Mouse (Mus musculus): ENCODE data around the gene Epha10. TPM values are rescaled to one million over a fixed set of nuclear protein-coding genes. Genes with fewer than 3 reads are reported as not detected.
A peak's percentile ranks its signal among the peaks of the same experiment; 100 is the strongest.

The Epha10 gene
- polyA plus RNA-seq, 1 experiment from 2014 or later, result not detected

GRCm38 (mm10) chr4:124888702-124889101, 8.0 kb downstream of the Epha10 start:
- no peak for ATAC-seq (replicated peaks; ENCODE audit: low FRiP score)
- H3K4me1 ChIP-seq (replicated peaks; ENCODE audit: control insufficient read depth, insufficient read depth, low read length), result no peaks in the 10 kb centered on the region
- peaks cover 68% of the 10 kb centered on the region for H3K27me3 ChIP-seq (replicated peaks; ENCODE audit: control insufficient read depth, insufficient read depth, low read length)
- DNase-seq (ENCODE audit: low spot score), result no peak
- H3K36me3 ChIP-seq (ENCODE audit: control insufficient read depth, insufficient read depth, low read length), result no peaks in the 10 kb centered on the region
- H3K9ac ChIP-seq (ENCODE audit: low read depth, low read length), result no peak overlapping the region
- WGBS, result 65% methylated on average over 7 of the region's 7 CpGs
- no peak overlapping the region for H3K27ac ChIP-seq (ENCODE audit: low read depth, low read length)
- no peak overlapping the region for H3K4me2 ChIP-seq
- no peak overlapping the region for H3K4me3 ChIP-seq (ENCODE audit: low read depth, low read length)
- H3K9me3 ChIP-seq (ENCODE audit: control insufficient read depth, low read length), result no peaks in the 10 kb centered on the region

- no peaks in the 10 kb centered on the region for H3K36me3 ChIP-seq (ENCODE audit: control insufficient read depth, insufficient read depth, low read length)
- DNase-seq (ENCODE audit: low spot score), result no peak
- 82% methylated on average over 2 of the region's 2 CpGs for WGBS
- no peak overlapping the region for H3K4me2 ChIP-seq
- ATAC-seq (replicated peaks; ENCODE audit: low FRiP score), result no peak
- no peak overlapping the region for H3K4me3 ChIP-seq (ENCODE audit: low read depth, low read length)
- no peak overlapping the region for H3K27ac ChIP-seq (ENCODE audit: low read depth, low read length)
- H3K27me3 ChIP-seq (replicated peaks; ENCODE audit: control insufficient read depth, insufficient read depth, low read length), result peaks cover 69% of the 10 kb centered on the region
- peaks cover 3% of the 10 kb centered on the region for H3K4me1 ChIP-seq (replicated peaks; ENCODE audit: control insufficient read depth, insufficient read depth, low read length)
- H3K9ac ChIP-seq (ENCODE audit: low read depth, low read length), result no peak overlapping the region
- no peaks in the 10 kb centered on the region for H3K9me3 ChIP-seq (ENCODE audit: control insufficient read depth, low read length)
Measured at GRCm38 (mm10) chr4:124889935-124890334, 9.2 kb downstream of the Epha10 start.

- H3K4me2 ChIP-seq, result no peak overlapping the region
- peaks cover 4% of the 10 kb centered on the region for H3K4me1 ChIP-seq (replicated peaks; ENCODE audit: control insufficient read depth, insufficient read depth, low read length)
- H3K9me3 ChIP-seq (ENCODE audit: control insufficient read depth, low read length), result no peaks in the 10 kb centered on the region
- H3K9ac ChIP-seq (ENCODE audit: low read depth, low read length), result no peak overlapping the region
- H3K4me3 ChIP-seq (ENCODE audit: low read depth, low read length), result no peak overlapping the region
- DNase-seq (ENCODE audit: low spot score) (no peak), ATAC-seq (replicated peaks; ENCODE audit: low FRiP score) (no peak)
- no peaks in the 10 kb centered on the region for H3K36me3 ChIP-seq (ENCODE audit: control insufficient read depth, insufficient read depth, low read length)
- H3K27me3 ChIP-seq (replicated peaks; ENCODE audit: control insufficient read depth, insufficient read depth, low read length), result peaks cover 70% of the 10 kb centered on the region
- no peak overlapping the region for H3K27ac ChIP-seq (ENCODE audit: low read depth, low read length)
- 75% methylated on average over 5 of the region's 5 CpGs for WGBS
Measured at GRCm38 (mm10) chr4:124890831-124891230, 10.1 kb downstream of the Epha10 start.

- H3K27me3 ChIP-seq (replicated peaks; ENCODE audit: control insufficient read depth, insufficient read depth, low read length), result peaks cover 66% of the 10 kb centered on the region
- no peak overlapping the region for H3K27ac ChIP-seq (ENCODE audit: low read depth, low read length)
- 45% methylated on average over 6 of the region's 6 CpGs for WGBS
- H3K9ac ChIP-seq (ENCODE audit: low read depth, low read length), result no peak overlapping the region
- peaks cover 4% of the 10 kb centered on the region for H3K4me1 ChIP-seq (replicated peaks; ENCODE audit: control insufficient read depth, insufficient read depth, low read length)
- H3K4me3 ChIP-seq (ENCODE audit: low read depth, low read length), result no peak overlapping the region
- no peak for ATAC-seq (replicated peaks; ENCODE audit: low FRiP score)
- no peaks in the 10 kb centered on the region for H3K9me3 ChIP-seq (ENCODE audit: control insufficient read depth, low read length)
- H3K36me3 ChIP-seq (ENCODE audit: control insufficient read depth, insufficient read depth, low read length), result no peaks in the 10 kb centered on the region
- H3K4me2 ChIP-seq, result no peak overlapping the region
- no peak for DNase-seq (ENCODE audit: low spot score)
Measured at GRCm38 (mm10) chr4:124893769-124894168, 13.1 kb downstream of the Epha10 start.

- no peak overlapping the region for H3K27ac ChIP-seq (ENCODE audit: low read depth, low read length)
- H3K36me3 ChIP-seq (ENCODE audit: control insufficient read depth, insufficient read depth, low read length), result no peaks in the 10 kb centered on the region
- no peak for ATAC-seq (replicated peaks; ENCODE audit: low FRiP score)
- H3K27me3 ChIP-seq (replicated peaks; ENCODE audit: control insufficient read depth, insufficient read depth, low read length), result peaks cover 66% of the 10 kb centered on the region
- peaks cover 7% of the 10 kb centered on the region for H3K4me1 ChIP-seq (replicated peaks; ENCODE audit: control insufficient read depth, insufficient read depth, low read length)
- H3K9ac ChIP-seq (ENCODE audit: low read depth, low read length), result no peak overlapping the region
- no peak for DNase-seq (ENCODE audit: low spot score)
- H3K4me2 ChIP-seq, result peak overlapping the region; percentile 65
- WGBS, result 3% methylated on average over 82 of the region's 83 CpGs
- H3K9me3 ChIP-seq (ENCODE audit: control insufficient read depth, low read length), result no peaks in the 10 kb centered on the region
- H3K4me3 ChIP-seq (ENCODE audit: low read depth, low read length), result peak overlapping the region; percentile 45
Measured at GRCm38 (mm10) chr4:124894508-124895428, 14.1 kb downstream of the Epha10 start.

GRCm38 (mm10) chr4:124898428-124898827, 17.7 kb downstream of the Epha10 start:
- Histone ChIP-seq H3K4me2 (no peak overlapping the region), H3K27ac (ENCODE audit: low read depth, low read length) (no peak overlapping the region), H3K27me3 (replicated peaks; ENCODE audit: control insufficient read depth, insufficient read depth, low read length) (peaks cover 42% of the 10 kb centered on the region), H3K4me1 (replicated peaks; ENCODE audit: control insufficient read depth, insufficient read depth, low read length) (peaks cover 11% of the 10 kb centered on the region), H3K9ac (ENCODE audit: low read depth, low read length) (no peak overlapping the region), H3K9me3 (ENCODE audit: control insufficient read depth, low read length) (no peaks in the 10 kb centered on the region), H3K36me3 (ENCODE audit: control insufficient read depth, insufficient read depth, low read length) (no peaks in the 10 kb centered on the region), H3K4me3 (ENCODE audit: low read depth, low read length) (no peak overlapping the region)
- ATAC-seq (replicated peaks; ENCODE audit: low FRiP score) (no peak), DNase-seq (ENCODE audit: low spot score) (no peak)
- 70% methylated on average over 10 of the region's 10 CpGs for WGBS

- ATAC-seq (replicated peaks; ENCODE audit: low FRiP score) (peak; percentile 71), DNase-seq (ENCODE audit: low spot score) (no peak)
- H3K9ac ChIP-seq (ENCODE audit: low read depth, low read length), result no peak overlapping the region
- WGBS, result 43% methylated on average over 5 of the region's 5 CpGs
- no peak overlapping the region for H3K27ac ChIP-seq (ENCODE audit: low read depth, low read length)
- peak overlapping the region; percentile 3 for H3K4me2 ChIP-seq
- peaks cover 27% of the 10 kb centered on the region for H3K27me3 ChIP-seq (replicated peaks; ENCODE audit: control insufficient read depth, insufficient read depth, low read length)
- no peak overlapping the region for H3K4me3 ChIP-seq (ENCODE audit: low read depth, low read length)
- H3K4me1 ChIP-seq (replicated peaks; ENCODE audit: control insufficient read depth, insufficient read depth, low read length), result peaks cover 9% of the 10 kb centered on the region
- no peaks in the 10 kb centered on the region for H3K9me3 ChIP-seq (ENCODE audit: control insufficient read depth, low read length)
- H3K36me3 ChIP-seq (ENCODE audit: control insufficient read depth, insufficient read depth, low read length), result no peaks in the 10 kb centered on the region
Measured at GRCm38 (mm10) chr4:124899906-124900305, 19.2 kb downstream of the Epha10 start.

GRCm38 (mm10) chr4:124905417-124905816, 24.7 kb downstream of the Epha10 start:
- Histone ChIP-seq H3K4me1 (replicated peaks; ENCODE audit: control insufficient read depth, insufficient read depth, low read length) (peaks cover 7% of the 10 kb centered on the region), H3K36me3 (ENCODE audit: control insufficient read depth, insufficient read depth, low read length) (no peaks in the 10 kb centered on the region), H3K9me3 (ENCODE audit: control insufficient read depth, low read length) (no peaks in the 10 kb centered on the region), H3K9ac (ENCODE audit: low read depth, low read length) (no peak overlapping the region), H3K27me3 (replicated peaks; ENCODE audit: control insufficient read depth, insufficient read depth, low read length) (no peaks in the 10 kb centered on the region; the same call in 1 of the 2 replicates), H3K4me3 (ENCODE audit: low read depth, low read length) (no peak overlapping the region), H3K27ac (ENCODE audit: low read depth, low read length) (no peak overlapping the region), H3K4me2 (no peak overlapping the region)
- no peak for DNase-seq (ENCODE audit: low spot score)
- 62% methylated on average over 4 of the region's 4 CpGs for WGBS
- no peak for ATAC-seq (replicated peaks; ENCODE audit: low FRiP score)

All from liver, embryonic 11.5 days (tissue).